Mouse (Mus musculus): ENCODE data around the gene 1810046K07Rik. TPM values are rescaled to one million over a fixed set of nuclear protein-coding genes. Genes with fewer than 3 reads are reported as not detected.

The 1810046K07Rik gene
- polyA plus RNA-seq, 1 experiment from 2014 or later = not detected

- DNase-seq (ENCODE audit: low read depth, low spot score) (no peak), ATAC-seq (no peak)
- H3K27me3 ChIP-seq = peaks cover 41% of the 10 kb centered on the region
- no peak for TF ChIP-seq CTCF (IDR thresholded peaks at IDR 0.05)
- in situ Hi-C loops (cut with MboI; ENCODE audit: low pct_unique_long_range_greater_than_20kb) = no loop called here
- ChIA-PET CTCF (no interaction called here), POLR2A (no interaction called here)
These were observed 1.8 kb downstream of the 1810046K07Rik start for GRCm38 (mm10) chr9:51326619-51327554.

GRCm38 (mm10) chr9:51324406-51325065 lies 4.2 kb downstream of the 1810046K07Rik start:
- TF ChIP-seq CTCF (IDR thresholded peaks at IDR 0.05) = no peak
- H3K27me3 ChIP-seq = peaks cover 30% of the 10 kb centered on the region
- ChIA-PET CTCF (no interaction called here), POLR2A (no interaction called here)
- ATAC-seq = no peak
- no peak for DNase-seq (ENCODE audit: low read depth, low spot score)
- in situ Hi-C loops (cut with MboI; ENCODE audit: low pct_unique_long_range_greater_than_20kb) = no loop called here

DNA sequence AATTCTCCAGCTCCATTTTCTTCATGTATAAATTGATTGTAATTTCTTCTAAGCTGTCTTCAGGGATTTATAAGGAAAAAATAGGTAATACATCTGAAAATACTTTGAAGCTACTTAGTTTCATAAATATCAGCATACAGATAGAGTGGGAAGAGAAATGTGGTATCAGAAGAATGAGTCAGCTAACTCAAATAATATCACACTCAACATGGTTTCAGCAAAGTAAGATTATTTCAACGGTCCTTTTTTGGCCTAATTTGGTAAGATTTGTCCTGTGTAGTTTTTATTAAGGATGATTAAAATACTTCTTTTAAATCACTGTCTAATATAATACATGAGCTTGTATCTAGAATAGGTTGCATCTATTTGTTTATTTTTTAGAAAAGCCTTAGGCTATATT lies 8.6 kb downstream of the 1810046K07Rik start:
- no peak for DNase-seq (ENCODE audit: low read depth, low spot score)
- no peaks in the 10 kb centered on the region for H3K27me3 ChIP-seq
- no peak for ATAC-seq
- CTCF ChIA-PET = interaction anchor here (0.8 to 1.5 kb wide), 3 partner anchors 10 to 486 kb away, joined by 3 to 4 read pairs (median 3); no protein-coding TSS in a partner anchor
- POLR2A ChIA-PET = no interaction called here
- no peak for TF ChIP-seq CTCF (IDR thresholded peaks at IDR 0.05)
- in situ Hi-C loops (cut with MboI; ENCODE audit: low pct_unique_long_range_greater_than_20kb) = no loop called here

- no peaks in the 10 kb centered on the region for H3K27me3 ChIP-seq
- CTCF ChIA-PET = interaction anchor here (1.7 kb wide), 1 partner anchor 15 kb away, joined by 4 read pairs; no protein-coding TSS in a partner anchor
- DNase-seq (ENCODE audit: low read depth, low spot score) (no peak), ATAC-seq (no peak)
- in situ Hi-C loops (cut with MboI; ENCODE audit: low pct_unique_long_range_greater_than_20kb) = no loop called here
- no peak for TF ChIP-seq CTCF (IDR thresholded peaks at IDR 0.05)
- POLR2A ChIA-PET = no interaction called here
These were observed 10.5 kb downstream of the 1810046K07Rik start for GRCm38 (mm10) chr9:51318246-51318645.

DNA sequence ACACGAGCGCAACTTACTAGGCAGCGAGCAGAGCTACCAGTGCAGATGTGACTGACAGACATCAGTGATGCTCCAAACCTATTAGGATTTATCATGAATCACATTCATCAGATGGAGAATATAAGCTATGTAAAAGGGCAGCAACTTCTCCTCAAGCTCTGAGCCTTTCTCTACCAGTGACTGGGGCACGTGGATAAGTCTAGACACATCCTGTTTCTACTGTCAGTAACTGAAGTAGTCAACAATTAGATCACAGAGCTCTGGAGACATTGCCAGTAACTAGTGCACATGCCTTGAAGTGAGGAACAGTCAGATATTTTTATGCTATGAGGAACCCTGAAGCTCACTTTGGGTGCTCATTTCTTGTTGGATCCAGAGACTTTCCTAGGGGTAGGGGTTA lies 11.4 kb downstream of the 1810046K07Rik start:
- no peaks in the 10 kb centered on the region for H3K27me3 ChIP-seq
- ATAC-seq (no peak), DNase-seq (ENCODE audit: low read depth, low spot score) (no peak)
- POLR2A ChIA-PET = no interaction called here
- CTCF ChIA-PET = no interaction called here
- in situ Hi-C loops (cut with MboI; ENCODE audit: low pct_unique_long_range_greater_than_20kb) = no loop called here
- no peak for TF ChIP-seq CTCF (IDR thresholded peaks at IDR 0.05)

- ChIA-PET CTCF (no interaction called here), POLR2A (no interaction called here)
- no peak for DNase-seq (ENCODE audit: low read depth, low spot score)
- in situ Hi-C loops (cut with MboI; ENCODE audit: low pct_unique_long_range_greater_than_20kb) = no loop called here
- H3K27me3 ChIP-seq = no peaks in the 10 kb centered on the region
- no peak for TF ChIP-seq CTCF (IDR thresholded peaks at IDR 0.05)
- no peak for ATAC-seq
These were observed 13.2 kb downstream of the 1810046K07Rik start for GRCm38 (mm10) chr9:51315402-51316063.

DNA sequence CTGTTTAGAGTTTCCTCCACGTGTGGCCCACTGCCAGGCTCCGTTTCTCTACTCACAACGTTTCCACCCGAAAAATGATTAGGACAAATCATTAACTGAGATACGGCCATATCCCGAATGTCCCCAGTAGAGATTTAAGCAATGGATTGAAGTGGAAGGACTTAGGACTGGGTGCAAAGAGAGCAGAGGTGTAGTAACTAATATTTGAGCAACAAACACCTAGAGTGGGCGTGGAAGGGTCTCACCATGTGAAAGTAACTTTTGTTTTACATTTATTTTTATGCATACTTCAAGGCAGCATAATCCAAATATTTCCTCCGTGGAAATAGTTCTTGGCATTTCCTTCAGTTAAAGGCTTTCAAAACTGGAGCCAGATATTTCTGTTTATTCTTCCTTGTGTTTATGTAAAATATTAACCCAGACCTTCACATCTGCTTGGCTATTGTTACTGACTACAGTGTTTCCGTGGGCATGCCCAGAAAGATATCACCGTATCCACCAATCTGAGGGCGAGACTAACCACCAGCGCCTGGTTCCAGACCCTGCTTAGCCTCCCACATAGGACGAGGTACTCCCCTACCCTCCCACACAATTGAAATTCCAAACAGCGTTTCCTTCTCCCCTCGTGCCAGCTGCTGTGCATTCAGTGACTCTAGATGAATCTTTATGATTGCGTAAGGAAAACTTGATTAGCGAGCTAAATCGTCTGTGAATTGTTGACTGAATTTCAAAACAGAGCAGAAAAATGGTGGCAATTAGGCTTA lies 16.0 kb downstream of the 1810046K07Rik start:
- peaks cover 2% of the 10 kb centered on the region for H3K27me3 ChIP-seq
- DNase-seq (ENCODE audit: low read depth, low spot score) (no peak), ATAC-seq (no peak)
- ChIA-PET CTCF (no interaction called here), POLR2A (no interaction called here)
- no peak for TF ChIP-seq CTCF (IDR thresholded peaks at IDR 0.05)
- in situ Hi-C loops (cut with MboI; ENCODE audit: low pct_unique_long_range_greater_than_20kb) = no loop called here

DNA sequence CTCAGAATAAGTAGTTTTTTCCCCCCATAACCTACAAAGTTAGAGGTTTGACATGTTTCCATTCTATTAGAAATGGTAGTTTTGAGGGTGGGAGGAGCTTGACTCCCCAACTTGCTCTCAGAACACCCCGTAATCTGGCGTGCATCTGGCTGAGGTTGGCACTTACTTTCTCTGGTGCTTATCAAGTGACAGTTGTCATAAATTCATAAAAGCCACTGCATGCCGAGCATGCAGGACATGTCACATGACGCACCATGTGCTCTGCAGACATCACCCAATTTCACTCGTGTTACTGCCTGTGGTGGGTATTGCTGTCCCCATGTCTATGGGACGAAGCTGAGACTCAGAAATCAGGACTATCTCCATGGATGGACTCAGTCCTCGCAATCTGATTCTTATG lies 18.2 kb downstream of the 1810046K07Rik start:
- ChIA-PET CTCF (interaction anchor here (1.0 to 1.2 kb wide), 3 partner anchors 10 to 17 kb away, joined by 3 to 4 read pairs (median 3); no protein-coding TSS in a partner anchor), POLR2A (no interaction called here)
- DNase-seq (ENCODE audit: low read depth, low spot score) (no peak), ATAC-seq (no peak)
- H3K27me3 ChIP-seq = peaks cover 2% of the 10 kb centered on the region
- in situ Hi-C loops (cut with MboI; ENCODE audit: low pct_unique_long_range_greater_than_20kb) = no loop called here
- TF ChIP-seq CTCF (IDR thresholded peaks at IDR 0.05) = no peak

DNA sequence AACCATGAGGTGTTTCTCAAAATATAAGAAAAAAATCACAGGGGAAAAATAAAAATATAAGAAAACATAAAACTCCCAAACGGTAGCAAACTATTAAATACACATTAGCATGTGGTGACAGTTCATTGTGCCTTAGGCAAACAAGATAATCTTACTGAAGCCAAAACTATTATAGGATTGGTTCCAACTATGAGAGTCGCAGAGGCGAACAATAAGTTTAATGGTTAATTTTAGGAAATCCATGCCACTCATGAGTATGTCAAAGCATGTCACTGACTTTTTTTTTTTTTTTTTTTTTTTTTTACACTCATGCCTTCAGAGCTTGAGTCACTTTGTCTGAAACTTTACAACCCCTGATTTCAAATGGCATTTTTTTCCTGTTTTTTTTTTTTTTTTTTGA lies 22.4 kb downstream of the 1810046K07Rik start:
- H3K27me3 ChIP-seq = peaks cover 31% of the 10 kb centered on the region
- no peak for DNase-seq (ENCODE audit: low read depth, low spot score)
- TF ChIP-seq CTCF (IDR thresholded peaks at IDR 0.05) = no peak
- no peak for ATAC-seq
- CTCF ChIA-PET = interaction anchor here (1.0 kb wide), 1 partner anchor 13 kb away, joined by 3 read pairs; no protein-coding TSS in a partner anchor
- POLR2A ChIA-PET = no interaction called here
- in situ Hi-C loops (cut with MboI; ENCODE audit: low pct_unique_long_range_greater_than_20kb) = no loop called here

DNA sequence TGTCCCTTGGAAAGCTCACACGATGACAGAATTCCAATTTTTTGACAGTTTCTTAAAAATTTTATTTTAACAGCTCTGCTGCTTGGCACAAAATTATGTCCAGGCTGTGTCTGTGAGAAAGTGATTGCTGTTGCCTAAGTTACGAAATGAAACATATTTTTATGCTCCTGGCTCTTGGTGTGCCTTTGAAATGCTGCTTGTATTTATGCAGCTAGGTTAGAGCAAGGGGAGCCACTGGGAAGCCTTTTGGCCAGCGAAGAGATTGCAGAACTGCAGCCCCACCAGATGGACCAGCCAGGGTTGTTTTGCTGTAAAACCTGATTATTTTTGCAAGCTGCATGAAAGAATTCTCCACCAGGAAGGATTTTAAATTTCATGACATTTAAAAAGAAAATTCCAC lies 23.6 kb downstream of the 1810046K07Rik start:
- ChIA-PET CTCF (no interaction called here), POLR2A (no interaction called here)
- H3K27me3 ChIP-seq = peaks cover 33% of the 10 kb centered on the region
- TF ChIP-seq CTCF (IDR thresholded peaks at IDR 0.05) = no peak
- no peak for DNase-seq (ENCODE audit: low read depth, low spot score)
- no peak for ATAC-seq
- in situ Hi-C loops (cut with MboI; ENCODE audit: low pct_unique_long_range_greater_than_20kb) = no loop called here

Data from Patski (cell line).